Mouse (Mus musculus) urinary bladder, postnatal 25 days (tissue): ENCODE measurements around the gene Slc35b2.

Experiments
- DNase-seq: peaks from one replicate; pipeline ENCODE4 v3.0.0; 2022; ENCODE audit warnings: low spot score

The Slc35b2 gene

DNA sequence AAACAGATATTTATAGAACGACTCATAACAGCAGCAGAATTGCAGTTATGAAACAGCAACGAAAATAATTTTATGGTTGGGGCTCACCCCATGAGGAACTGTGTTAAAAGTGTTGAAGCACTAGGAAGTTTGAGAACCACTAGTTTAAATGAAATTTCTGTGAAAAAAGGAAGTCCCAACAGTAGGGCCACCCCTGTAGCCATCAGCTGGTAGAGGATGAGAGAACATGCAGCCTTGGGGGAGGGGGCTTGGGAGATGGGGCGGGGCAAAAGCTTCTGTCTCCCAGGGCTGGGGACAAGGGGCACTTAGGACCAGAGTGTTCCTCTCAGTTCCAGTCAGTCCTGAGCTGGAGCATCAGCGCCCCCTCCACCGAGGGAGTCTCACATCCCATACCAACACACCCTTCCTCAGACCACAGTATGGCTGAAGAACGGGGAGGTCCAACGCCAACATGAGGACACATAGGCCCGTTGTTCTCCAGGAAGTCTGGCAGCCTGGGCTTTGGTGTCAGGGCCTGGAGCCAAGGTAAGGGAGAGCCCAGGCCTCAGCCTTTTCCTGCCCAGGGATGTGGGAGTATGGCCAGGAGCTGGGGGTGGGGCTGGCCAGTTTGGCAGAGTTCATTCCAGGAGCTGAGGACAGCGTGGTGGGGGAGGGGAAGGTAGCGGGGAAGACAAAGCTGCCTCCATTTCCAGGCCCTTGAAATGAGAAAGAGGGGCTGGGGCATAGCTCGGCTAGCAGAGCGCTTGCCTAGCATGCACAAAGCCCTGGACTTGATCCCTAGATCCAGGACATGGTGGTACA lies 20.6 kb downstream of the Slc35b2 start:
- DNase-seq, result peak; percentile 61

DNA sequence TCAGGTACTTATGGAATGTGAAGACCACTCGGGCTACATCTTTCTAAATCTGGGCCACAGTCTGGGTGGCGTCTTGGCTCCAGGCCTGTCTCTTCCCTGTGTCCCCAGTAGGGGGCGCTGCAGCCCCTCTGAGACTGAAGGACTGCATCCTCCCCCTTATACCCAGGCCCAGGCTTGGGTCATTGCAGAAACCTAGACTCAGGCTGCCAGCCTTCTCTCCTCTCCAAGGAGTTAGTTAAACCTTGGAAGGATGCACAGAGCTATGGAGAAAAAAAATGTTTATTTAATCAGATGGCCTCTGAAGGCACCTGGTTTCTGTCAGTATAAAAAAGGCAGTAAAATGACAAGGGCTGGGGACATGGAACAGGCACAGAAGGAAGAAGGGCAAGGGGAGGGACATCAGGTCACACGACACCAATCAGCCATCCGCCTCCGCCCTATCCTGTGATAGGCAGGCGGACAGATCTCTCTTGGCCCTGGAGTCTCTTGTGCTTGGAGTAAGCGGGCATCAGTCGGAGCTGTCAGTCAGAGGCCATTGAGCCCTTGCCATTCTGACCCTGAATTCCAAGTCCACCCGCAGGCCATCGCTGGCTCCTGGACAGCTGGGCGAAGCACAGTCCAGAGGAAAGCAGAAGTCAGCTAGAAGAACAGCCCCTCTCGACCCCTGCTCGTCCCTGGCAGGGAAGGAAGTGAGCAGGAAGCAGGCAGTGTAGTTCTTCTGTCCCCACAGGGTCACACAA lies 21.4 kb downstream of the Slc35b2 start:
- DNase-seq, result peak; percentile 68

DNA sequence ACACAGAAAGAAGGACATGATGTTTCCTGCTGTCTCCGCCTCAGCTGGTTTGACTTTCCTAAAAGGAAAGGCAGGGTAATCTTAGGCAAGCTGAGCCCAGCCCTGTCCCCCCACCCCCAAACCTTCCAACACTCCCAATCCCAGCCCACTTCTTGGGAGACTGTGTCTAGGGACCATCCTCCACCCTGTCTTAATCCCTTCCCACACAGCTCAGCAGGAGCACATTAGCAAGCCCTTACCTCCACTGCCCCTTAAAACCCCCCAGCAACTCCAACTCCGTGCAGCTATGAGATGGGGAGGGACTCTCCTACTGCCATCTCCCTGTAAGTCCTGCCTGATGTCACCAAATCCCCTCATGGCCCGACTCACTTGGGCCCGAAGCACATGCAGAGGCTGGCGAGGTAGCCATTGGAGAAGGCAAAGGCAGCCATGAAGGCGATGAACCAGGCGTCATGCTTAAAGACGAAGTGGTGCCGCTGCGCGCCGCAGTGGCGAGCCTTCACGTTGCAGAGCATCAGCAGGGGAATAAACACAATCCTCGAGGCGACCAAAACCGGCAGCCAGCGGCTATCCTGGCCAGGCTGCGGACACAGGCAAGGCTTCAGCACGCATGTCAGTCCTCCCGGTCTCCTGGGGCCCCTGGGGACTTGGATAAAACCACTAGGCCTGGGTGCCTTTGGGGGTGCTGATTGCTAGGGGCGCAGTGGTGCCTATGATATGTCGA lies 22.2 kb downstream of the Slc35b2 start:
- no peak for DNase-seq

DNA sequence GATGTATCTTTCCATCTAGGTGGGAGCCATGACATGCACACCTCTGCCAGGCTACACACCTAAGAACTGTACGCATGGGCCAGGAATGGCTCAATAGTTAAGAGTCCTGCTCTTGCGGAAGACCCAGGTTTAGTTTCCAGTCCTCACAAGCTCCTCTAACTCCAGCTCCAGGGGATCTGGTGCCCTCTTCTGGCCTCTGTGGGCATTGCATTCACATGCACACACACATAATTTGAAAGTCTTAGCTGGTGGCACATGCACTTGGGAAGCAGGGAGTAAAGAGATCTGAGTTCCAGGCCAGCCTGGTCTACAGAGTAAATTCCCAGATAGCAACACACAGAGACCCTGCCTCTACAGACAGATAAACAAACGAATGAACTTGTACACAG lies 22.8 kb downstream of the Slc35b2 start:
- no peak for DNase-seq

DNA sequence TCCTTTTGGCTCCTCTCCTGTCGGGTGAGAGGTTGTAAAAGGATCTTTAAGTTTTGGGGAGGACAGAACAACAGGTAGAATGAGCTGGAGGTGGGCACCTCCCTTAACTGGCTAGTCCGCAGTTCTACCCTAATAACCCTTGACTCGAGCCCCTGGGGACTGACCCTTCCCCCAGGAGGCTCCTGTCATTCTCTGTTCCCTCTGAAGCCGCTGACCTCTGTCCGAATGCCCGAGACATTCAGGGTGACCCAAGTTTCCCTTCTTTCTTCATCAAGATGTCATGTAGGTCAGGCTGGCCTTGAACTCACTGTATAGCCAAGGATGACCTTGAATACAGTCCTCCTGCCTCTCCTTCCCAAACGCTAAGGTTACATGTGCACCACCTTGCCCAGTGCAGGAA lies 24.7 kb downstream of the Slc35b2 start:
- DNase-seq, result no peak

DNA sequence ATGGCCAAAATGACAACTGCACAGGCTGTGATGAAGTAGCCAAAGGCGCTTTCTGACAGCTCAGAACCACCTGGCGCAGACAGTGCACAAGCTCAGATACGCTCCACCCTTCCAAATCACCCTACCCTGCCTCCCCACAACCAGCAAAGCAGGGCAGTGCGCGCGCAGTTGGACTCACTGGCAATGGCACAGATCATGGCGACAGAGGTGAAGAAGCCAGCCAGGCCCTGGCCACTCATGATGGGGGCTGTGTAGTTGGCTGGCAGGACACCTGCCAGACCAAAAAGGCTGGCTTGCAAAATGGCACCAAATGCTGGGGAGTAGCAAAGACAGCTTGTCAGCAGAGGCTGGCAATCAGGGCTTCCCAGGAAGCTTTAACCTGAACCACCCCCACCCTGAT lies 25.6 kb downstream of the Slc35b2 start:
- DNase-seq, result no peak

DNA sequence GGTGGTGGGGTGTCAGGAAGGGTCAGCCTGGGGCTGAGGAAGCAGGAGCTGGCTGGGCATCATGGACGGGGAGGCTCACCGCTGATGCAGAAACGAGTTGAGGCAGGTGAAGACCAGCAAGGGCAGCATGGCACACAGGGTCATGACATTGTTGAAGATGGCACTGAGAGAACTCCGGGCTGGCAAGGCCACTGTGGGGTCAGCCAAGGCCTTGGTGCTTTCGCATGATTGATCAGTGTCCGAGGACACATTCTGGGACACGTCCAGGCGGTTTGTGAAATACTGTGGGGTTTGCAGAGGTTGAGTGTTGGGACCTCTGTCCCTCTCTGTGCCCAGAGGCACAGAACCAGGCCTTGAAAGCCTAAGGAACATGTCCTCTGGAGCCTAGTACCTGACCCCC lies 26.2 kb downstream of the Slc35b2 start:
- DNase-seq, result no peak

DNA sequence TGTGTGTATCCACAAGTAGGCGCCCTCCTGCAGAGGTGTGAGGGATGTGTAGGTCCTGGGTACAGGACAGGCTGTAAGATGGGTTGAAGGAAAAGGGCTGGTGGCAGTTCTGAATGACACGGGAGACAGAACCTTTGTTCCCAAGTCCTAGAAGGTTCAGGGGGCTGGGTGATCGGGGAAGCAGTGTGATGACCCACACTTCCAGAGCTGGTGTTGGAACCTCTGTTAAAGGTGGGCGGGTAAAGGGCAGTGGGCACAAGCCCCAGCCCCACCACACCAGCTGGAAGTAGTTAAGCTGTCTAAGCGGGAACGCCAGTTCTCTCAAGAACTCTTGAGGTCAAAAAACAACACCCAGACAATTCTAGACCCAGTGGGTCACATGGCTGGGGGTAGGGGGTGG lies 26.7 kb downstream of the Slc35b2 start:
- DNase-seq, result no peak

DNA sequence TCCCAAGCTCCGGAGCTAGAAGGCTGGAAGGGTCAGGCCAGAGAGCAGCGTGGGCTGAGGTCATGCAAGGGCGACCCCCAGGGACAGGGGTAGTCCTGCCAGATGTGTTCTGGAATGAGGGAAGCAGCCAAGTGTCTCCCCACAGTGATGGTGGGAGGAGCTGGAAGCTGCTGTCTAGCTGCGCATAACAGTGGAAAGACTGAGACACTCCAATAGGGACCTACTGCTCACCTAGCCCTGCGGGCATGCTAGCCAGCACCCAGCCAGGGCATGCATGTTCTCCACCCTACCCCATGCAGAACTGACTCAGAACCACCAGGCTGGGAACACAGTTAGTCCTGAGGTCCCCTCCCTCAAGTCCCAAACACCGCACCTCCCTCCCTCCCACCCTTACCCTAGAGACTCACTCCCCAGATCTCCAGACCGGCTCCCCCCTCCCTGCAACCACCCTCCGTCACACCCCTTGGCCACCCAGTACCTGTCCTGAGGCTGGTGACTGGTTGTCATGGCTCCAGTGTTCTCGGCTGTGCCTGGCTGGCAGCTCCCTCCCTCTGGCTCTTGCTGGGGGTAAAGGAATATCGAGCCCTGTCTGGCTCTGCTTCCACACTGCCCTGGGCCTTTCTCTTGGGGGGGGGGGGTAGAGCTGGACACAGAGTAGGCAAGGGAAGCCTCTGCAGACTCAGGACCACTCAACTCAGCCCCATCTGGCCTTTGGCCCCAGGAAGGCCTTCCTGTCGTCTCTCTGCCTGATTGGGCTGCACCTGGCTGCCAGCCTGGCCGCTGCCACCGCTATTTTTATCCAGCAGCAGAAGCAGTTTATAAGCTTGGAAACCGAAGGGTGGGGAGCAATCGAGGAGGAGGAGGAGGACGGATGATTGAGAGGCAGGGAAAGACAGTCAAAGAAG lies 28.3 kb downstream of the Slc35b2 start:
- DNase-seq, result no peak

DNA sequence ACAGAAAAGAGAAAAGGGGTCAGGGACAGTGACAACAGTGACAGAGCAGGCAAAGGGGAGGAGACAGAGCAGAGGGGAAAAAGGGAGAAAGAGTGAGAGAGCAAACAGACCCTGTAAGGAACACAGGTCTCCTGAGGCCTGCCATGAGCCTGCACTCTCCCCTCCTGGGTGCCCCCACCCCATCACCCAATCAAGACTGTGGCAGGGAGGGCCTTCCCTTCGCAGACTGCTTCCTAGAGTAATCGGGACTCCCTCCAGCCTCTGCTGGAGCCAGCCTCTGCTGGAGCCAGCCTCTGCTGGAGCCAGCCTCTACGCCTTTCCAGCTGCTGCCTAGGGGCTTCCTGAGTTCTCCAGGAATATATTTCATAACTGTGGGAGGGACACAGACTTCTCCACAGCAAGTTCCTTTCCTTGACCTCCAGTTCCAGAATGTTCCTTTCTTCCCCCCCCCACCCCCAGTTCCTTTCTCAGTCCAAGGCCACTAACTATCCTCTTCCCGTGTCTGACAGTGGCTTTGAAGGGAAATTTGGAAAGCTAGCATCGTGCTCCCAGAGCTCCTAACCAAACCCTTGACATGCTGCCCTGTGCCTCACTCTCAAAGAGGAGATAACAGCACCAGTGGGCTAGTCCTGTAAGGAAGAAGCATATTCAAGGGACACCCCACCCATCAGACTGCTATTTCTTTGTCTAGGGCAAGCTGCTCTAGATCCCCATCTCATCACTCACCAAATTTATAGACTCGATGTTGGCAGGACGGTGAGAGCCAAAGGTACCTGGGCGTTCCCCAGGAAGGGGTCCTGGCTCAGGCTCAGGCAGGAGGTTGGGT lies 29.1 kb downstream of the Slc35b2 start:
- no peak for DNase-seq

DNA sequence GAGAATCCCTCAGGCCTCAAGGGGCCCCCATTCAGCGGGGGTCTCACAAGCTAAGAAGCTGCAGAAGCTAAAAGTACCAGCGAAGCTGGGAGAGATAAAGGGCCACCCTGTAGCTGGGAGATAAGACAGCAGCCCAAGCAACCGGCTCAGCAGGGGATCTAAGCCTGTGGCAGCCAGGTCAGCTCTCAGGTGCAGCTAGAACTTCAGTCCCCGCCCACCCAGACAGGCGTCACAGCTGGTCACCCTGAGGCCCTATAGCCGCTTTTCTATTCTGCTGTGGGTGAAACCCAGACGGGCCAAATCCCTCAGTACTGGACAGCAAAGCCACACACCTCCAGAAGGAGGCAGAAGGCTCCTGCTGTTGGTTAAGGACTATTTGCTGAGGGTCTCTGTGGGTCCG lies 29.8 kb downstream of the Slc35b2 start:
- DNase-seq, result no peak

DNA sequence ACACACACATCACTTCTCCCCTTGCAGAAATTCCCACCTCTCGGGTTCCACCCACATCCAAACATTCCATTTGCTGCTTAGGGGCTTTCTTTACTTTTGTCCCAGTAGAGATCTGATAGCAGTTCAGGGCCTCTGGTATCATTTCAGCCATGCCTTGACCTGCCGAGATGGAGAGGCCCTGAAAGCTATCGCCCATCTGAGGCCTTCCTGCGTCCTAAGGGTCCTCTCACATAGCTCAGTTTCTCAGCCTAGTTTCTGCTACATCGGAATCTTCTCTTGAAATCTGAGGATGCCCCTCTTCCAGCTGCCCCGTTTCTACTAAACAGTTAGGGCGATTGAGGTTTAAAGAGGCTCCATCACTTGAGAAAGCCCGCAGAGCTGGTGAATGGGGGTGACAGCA lies 30.5 kb downstream of the Slc35b2 start:
- DNase-seq, result no peak

DNA sequence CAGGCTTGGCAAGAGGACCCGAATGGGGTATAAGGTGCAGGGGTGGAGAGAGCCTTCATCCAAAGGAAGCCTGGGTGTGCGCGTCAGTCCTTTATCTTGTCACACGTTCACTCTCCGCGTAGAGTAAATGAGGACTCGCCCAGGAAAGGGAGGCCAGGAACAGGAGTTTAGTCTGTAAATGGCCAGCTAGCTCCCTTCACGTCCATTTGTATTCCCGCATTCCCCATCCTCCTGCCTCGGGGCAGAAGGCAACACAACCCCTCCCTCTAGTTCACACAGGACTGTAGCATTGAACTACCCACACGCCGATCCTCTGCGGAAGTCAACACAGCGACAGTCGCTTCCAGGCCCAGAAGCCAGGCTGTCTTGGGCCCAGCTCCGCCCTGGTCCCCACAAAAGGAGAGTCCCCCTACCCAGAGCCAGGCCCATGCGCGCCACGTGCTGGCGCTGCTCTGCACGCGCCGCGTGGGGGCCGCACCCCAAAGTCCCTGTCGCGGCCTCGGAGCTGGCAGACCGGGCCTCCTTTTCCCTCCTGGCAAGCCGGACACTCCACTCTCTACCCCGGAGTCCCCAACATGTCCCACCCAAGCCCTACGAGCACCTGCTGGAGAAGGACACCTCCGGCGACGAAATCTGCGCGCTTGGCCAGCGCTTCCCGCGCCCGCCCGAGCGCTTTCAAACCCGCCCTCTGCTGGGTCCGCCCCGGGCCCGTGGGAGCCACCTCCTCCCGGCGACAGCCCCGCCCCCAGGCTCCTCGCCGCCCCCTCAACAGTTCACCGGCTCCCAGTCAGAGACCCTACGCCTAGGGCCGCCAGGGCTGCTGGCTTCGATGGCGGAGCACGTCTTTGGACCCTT lies 31.4 kb downstream of the Slc35b2 start:
- peak; percentile 73 for DNase-seq

DNA sequence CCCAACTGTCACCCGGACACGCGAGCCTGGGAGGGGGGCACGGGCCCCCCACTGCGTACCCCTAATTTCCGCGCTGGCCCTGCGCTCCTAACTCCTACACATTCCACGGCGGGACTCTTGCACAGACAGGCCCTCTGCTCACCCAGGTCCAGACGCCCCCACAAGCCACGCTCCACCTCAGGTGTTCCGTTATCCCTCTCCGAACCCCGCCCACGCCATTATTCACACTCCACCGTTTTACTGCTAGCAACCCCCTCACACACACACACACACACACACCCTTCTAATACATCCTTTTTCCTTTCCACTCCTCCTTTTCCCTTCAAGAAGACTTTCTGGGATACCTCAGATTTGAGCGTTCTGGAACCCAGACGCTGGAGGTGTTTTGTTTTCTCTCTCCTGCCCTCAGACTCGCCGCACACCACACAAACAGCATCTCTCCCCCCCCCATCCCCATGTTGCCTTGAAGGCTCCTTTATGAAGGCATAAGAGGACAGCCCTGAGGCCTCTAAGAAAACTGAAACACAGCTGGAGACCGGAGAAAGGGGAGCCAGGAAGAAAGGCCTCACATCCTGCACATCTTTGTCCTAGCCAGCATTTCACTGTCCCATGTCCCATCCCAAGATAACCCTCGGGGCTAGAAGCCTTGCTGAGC lies 32.2 kb downstream of the Slc35b2 start:
- DNase-seq, result no peak

DNA sequence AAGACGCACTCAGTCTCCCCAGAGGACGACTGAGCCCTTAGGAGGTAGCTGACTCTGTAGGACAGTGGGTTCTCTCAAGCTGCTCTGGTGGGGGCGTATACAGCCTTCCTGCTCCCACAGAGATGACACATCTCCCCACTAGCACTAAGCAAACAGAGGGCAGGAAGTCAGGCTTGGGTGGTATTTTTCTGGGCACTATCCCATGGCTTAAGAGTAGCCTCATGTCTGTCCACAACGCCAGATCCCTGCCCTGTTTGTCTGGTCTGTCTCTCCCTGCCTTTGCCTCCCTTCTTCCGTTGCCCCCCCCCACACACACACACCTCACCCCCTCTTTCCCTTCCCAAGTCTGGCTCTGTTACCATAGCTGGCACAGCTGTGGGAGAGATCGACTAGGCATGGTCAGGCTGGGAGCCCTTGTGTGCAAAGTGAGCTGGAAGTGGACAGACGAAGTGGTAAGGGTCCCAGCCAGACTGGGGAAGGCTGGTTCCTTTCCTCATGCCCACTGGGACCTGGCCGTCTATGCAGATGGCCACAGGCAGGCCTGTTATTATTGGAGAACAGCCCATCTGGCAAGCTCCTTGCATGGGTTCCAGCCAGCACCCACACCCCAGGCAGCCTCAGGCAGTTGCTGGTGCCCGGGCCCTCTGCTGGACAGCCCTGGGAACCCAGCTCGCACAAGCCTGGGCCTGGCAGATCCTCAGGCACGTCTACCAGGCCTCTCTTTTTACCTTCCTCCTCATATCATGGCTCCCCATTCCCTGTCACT lies 33.1 kb downstream of the Slc35b2 start:
- peak; percentile 57 for DNase-seq

DNA sequence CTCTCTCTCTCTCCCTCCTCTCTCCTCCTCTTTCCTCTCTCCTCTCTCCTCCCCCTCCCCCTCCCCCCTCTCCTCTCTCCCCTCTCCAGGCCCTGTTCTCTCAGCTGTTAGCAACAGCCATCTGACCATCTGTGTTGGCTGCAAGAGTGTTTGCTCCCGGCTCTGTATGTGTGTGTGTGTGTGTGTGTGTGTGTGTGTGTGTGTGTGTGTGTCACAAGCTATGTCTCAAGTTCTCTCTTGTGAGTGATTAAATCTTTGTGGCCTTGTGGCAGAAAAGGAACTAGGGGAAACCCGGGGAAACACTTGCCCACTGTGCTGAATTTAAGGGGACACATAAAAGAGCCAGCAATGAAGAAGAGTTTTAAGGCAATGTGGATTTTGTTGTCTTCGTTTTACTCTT lies 34.1 kb downstream of the Slc35b2 start:
- DNase-seq, result no peak

DNA sequence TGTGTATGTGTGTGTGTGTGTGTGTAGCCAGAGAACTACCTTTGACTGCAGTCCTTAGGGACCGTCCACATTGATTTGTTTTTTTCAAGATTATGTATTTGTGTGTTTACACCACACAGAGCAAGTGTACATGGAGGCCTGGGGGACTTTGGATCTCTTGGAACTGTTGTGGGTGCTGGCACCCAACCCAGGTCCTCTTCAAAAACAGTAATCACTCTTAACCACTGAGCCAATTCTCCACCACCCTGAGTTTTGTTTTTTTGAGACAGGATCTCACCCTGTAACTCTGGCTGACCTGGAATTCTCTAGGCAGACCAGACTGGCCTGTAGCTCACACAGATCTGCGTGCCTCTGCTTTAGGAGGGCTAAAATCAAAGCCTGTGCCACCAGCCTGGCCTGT lies 34.7 kb downstream of the Slc35b2 start:
- DNase-seq, result no peak

DNA sequence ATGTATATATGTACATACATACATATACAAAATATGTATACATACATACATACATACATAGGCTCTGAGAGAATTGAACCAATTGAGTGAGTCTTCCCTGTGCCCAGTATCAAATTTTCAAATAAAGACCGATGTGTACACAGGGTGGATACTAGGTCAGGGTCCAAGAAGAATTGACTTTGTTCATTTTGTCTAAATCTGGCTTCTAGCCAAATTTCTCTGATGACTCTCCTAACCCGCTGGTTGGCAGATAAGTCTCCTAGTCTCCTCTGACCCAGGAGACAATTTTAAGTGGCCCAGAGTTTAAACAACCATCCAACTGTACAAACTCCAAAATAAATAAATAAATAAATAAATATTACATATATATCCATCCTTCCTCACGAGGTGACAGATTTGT lies 35.2 kb downstream of the Slc35b2 start:
- DNase-seq, result no peak
